Mouse (Mus musculus): ENCODE data around the gene Gadd45b. TPM values are rescaled to one million over a fixed set of nuclear protein-coding genes. Genes with fewer than 3 reads are reported as not detected.

Gene Gadd45b
- polyA plus RNA-seq, 1 experiment from 2014 or later = 21.3 TPM

DNA sequence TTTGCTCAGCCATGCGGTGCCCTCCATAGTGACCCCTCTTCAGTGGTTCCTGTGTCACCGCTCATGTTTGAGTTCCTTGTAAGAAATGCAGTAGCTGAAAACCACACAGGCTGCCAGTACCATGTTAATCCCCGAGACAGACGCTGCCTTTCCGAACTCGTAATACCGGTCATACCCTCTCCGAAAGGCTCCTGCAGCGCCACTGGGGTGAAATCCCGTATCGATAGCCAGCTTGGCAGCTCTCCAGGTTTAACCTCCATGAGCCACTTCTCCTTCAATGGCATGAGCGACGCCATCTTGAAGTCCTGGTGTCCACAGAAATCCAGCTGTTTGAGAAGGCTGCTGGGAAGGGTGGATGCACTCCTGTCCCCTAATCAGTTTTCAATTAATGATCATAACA is 24.5 kb downstream of the Gadd45b start:
- no peak for ATAC-seq (replicated peaks; ENCODE audit: insufficient number of reproducible peaks, low FRiP score, low TSS enrichment)
- no peak overlapping the region for H3K4me2 ChIP-seq
- 77% methylated on average over 13 of the region's 13 CpGs for WGBS (ENCODE audit: insufficient replicate concordance)
- H3K27ac ChIP-seq (ENCODE audit: low read depth, low read length) = peak overlapping the region; percentile 77
- H3K27me3 ChIP-seq (ENCODE audit: control insufficient read depth, insufficient read depth, low read length) = no peaks in the 10 kb centered on the region
- H3K4me3 ChIP-seq (ENCODE audit: low read depth, low read length) = no peak overlapping the region
- H3K9me3 ChIP-seq (replicated peaks; ENCODE audit: control insufficient read depth, low read length) = no peaks in the 10 kb centered on the region
- no peaks in the 10 kb centered on the region for H3K36me3 ChIP-seq (ENCODE audit: control insufficient read depth, insufficient read depth, low read length)
- H3K4me1 ChIP-seq (ENCODE audit: control insufficient read depth, insufficient read depth, low read length) = peaks cover 14% of the 10 kb centered on the region
- H3K9ac ChIP-seq (ENCODE audit: low read depth, low read length) = 0 out of 2 replicates have a peak overlapping the region, but pooled peaks have one; percentile 28

DNA sequence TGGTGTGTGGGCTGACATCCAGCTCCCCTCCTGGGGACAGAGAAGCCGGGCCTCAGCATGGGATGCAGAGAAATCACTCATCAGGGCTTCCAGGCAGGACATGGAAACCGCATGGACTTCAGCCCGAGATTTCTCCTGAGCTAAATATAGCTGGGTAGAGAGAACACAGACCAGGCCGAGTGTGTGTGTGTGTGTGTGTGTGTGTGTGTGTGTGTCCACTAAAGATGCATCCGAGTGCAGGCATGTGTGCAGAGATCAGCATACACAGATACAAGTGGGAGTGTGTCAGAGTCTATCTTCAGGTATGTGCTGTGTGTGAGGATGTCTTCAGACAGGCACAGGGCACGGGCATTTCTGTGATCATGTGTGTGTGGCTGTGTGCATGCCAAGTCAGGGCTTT is 25.0 kb downstream of the Gadd45b start:
- Histone ChIP-seq H3K4me3 (ENCODE audit: low read depth, low read length) (no peak overlapping the region), H3K27ac (ENCODE audit: low read depth, low read length) (peak overlapping the region; percentile 77), H3K4me2 (no peak overlapping the region), H3K4me1 (ENCODE audit: control insufficient read depth, insufficient read depth, low read length) (peaks cover 14% of the 10 kb centered on the region), H3K36me3 (ENCODE audit: control insufficient read depth, insufficient read depth, low read length) (no peaks in the 10 kb centered on the region), H3K9ac (ENCODE audit: low read depth, low read length) (0 out of 2 replicates have a peak overlapping the region, but pooled peaks have one; percentile 28), H3K9me3 (replicated peaks; ENCODE audit: control insufficient read depth, low read length) (no peaks in the 10 kb centered on the region), H3K27me3 (ENCODE audit: control insufficient read depth, insufficient read depth, low read length) (no peaks in the 10 kb centered on the region)
- no peak for ATAC-seq (replicated peaks; ENCODE audit: insufficient number of reproducible peaks, low FRiP score, low TSS enrichment)
- 35% methylated on average over 6 of the region's 6 CpGs for WGBS (ENCODE audit: insufficient replicate concordance)

DNA sequence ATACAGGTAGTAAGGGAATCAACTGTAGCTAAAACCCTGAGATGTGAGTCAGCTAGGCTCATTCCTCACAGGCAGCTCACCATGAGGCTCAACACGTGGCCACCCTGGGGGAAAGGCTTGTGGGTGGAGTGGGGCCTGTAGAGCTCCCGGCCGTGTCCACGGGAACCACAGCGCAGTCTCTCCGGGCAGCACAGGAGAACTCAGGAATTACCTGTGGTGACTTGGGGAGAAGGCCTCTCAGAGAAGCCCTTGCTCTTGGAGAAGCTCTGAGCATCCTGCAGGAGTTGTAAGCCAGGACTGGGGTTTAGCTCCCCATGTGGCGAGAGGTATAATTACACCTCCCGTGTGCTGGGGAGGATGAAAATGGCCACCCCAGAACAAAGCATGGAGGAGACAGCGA is 25.7 kb downstream of the Gadd45b start:
- Histone ChIP-seq H3K4me2 (0 out of 2 replicates have a peak overlapping the region, but pooled peaks have one; percentile 24), H3K9me3 (replicated peaks; ENCODE audit: control insufficient read depth, low read length) (no peaks in the 10 kb centered on the region), H3K4me3 (ENCODE audit: low read depth, low read length) (no peak overlapping the region), H3K36me3 (ENCODE audit: control insufficient read depth, insufficient read depth, low read length) (no peaks in the 10 kb centered on the region), H3K9ac (ENCODE audit: low read depth, low read length) (peak overlapping the region; percentile 44; the same call in 1 of the 2 replicates), H3K4me1 (ENCODE audit: control insufficient read depth, insufficient read depth, low read length) (peaks cover 12% of the 10 kb centered on the region), H3K27ac (ENCODE audit: low read depth, low read length) (peak overlapping the region; percentile 77), H3K27me3 (ENCODE audit: control insufficient read depth, insufficient read depth, low read length) (no peaks in the 10 kb centered on the region)
- ATAC-seq (replicated peaks; ENCODE audit: insufficient number of reproducible peaks, low FRiP score, low TSS enrichment) = no peak; the same call in 1 of the 2 replicates
- 20% methylated on average over 9 of the region's 9 CpGs for WGBS (ENCODE audit: insufficient replicate concordance)

DNA sequence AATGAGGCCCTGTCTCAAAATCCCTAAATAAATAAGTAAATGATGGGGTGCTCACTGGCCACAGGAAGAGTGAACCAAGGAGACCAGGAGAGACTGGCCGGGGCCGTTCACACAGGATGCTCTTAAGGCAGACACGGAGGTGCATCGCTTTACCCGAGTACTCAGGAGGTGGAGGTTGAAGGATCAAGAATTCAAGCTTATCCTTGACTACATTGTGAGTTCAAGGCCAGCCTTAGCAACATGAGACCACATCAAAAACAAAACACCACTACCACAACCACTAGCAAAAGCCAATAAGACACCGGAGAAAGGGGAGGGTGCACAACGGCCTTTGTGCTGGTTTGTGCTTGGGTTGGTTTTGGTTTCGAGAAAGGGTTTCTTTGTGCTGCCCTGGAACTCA is 26.5 kb downstream of the Gadd45b start:
- Histone ChIP-seq H3K36me3 (ENCODE audit: control insufficient read depth, insufficient read depth, low read length) (no peaks in the 10 kb centered on the region), H3K9me3 (replicated peaks; ENCODE audit: control insufficient read depth, low read length) (no peaks in the 10 kb centered on the region), H3K4me1 (ENCODE audit: control insufficient read depth, insufficient read depth, low read length) (peaks cover 19% of the 10 kb centered on the region), H3K27ac (ENCODE audit: low read depth, low read length) (no peak overlapping the region), H3K4me3 (ENCODE audit: low read depth, low read length) (no peak overlapping the region), H3K27me3 (ENCODE audit: control insufficient read depth, insufficient read depth, low read length) (no peaks in the 10 kb centered on the region), H3K9ac (ENCODE audit: low read depth, low read length) (no peak overlapping the region), H3K4me2 (no peak overlapping the region)
- 88% methylated on average over 8 of the region's 8 CpGs for WGBS (ENCODE audit: insufficient replicate concordance)
- ATAC-seq (replicated peaks; ENCODE audit: insufficient number of reproducible peaks, low FRiP score, low TSS enrichment) = no peak

DNA sequence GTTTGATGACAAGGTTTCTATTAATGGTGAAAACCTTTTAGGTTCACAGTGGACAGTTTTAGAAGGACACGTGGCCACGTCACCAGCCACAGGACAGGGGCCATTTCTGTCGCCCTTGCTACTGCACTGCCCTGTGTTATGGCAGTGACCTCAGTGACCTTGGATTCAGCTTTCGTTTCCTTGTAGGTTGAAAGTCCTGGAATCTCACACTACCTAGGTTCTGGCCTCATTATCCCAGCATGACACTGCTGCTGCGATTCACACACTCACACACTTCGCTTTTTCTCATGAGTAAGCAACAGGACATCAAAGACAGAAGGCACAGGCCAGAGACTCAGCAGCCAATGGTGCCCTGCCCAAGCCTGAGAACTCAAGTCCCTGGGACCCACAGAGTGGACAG is 27.0 kb downstream of the Gadd45b start:
- no peaks in the 10 kb centered on the region for H3K9me3 ChIP-seq (replicated peaks; ENCODE audit: control insufficient read depth, low read length)
- 62% methylated on average over 6 of the region's 6 CpGs for WGBS (ENCODE audit: insufficient replicate concordance)
- no peaks in the 10 kb centered on the region for H3K36me3 ChIP-seq (ENCODE audit: control insufficient read depth, insufficient read depth, low read length)
- no peak overlapping the region for H3K4me2 ChIP-seq
- ATAC-seq (replicated peaks; ENCODE audit: insufficient number of reproducible peaks, low FRiP score, low TSS enrichment) = no peak
- H3K9ac ChIP-seq (ENCODE audit: low read depth, low read length) = no peak overlapping the region
- H3K27ac ChIP-seq (ENCODE audit: low read depth, low read length) = no peak overlapping the region
- H3K4me3 ChIP-seq (ENCODE audit: low read depth, low read length) = no peak overlapping the region
- peaks cover 24% of the 10 kb centered on the region for H3K4me1 ChIP-seq (ENCODE audit: control insufficient read depth, insufficient read depth, low read length)
- H3K27me3 ChIP-seq (ENCODE audit: control insufficient read depth, insufficient read depth, low read length) = no peaks in the 10 kb centered on the region

DNA sequence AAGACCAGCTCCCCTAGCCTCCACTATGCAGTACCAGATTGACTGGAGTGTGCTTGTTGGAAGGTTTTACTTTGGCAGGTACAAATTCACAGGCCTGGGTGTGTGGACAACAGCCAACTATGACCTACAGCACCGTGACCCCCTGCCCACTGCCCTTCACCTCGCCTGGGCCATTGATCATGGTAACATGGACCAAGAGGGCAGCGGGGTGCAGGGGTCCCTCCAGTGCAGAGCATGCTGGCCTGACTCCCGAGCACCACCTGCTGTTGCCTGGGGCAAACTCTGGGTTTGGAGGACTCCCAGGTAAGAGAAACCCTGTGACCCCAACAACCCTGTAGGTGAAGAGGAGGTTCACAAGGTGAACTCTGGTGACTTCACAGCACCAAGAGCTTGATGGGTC is 27.9 kb downstream of the Gadd45b start:
- no peaks in the 10 kb centered on the region for H3K27me3 ChIP-seq (ENCODE audit: control insufficient read depth, insufficient read depth, low read length)
- no peak overlapping the region for H3K4me2 ChIP-seq
- no peaks in the 10 kb centered on the region for H3K9me3 ChIP-seq (replicated peaks; ENCODE audit: control insufficient read depth, low read length)
- H3K36me3 ChIP-seq (ENCODE audit: control insufficient read depth, insufficient read depth, low read length) = no peaks in the 10 kb centered on the region
- ATAC-seq (replicated peaks; ENCODE audit: insufficient number of reproducible peaks, low FRiP score, low TSS enrichment) = no peak
- peaks cover 28% of the 10 kb centered on the region for H3K4me1 ChIP-seq (ENCODE audit: control insufficient read depth, insufficient read depth, low read length)
- no peak overlapping the region for H3K9ac ChIP-seq (ENCODE audit: low read depth, low read length)
- no peak overlapping the region for H3K4me3 ChIP-seq (ENCODE audit: low read depth, low read length)
- no peak overlapping the region for H3K27ac ChIP-seq (ENCODE audit: low read depth, low read length)
- 54% methylated on average over 4 of the region's 4 CpGs for WGBS (ENCODE audit: insufficient replicate concordance)

DNA sequence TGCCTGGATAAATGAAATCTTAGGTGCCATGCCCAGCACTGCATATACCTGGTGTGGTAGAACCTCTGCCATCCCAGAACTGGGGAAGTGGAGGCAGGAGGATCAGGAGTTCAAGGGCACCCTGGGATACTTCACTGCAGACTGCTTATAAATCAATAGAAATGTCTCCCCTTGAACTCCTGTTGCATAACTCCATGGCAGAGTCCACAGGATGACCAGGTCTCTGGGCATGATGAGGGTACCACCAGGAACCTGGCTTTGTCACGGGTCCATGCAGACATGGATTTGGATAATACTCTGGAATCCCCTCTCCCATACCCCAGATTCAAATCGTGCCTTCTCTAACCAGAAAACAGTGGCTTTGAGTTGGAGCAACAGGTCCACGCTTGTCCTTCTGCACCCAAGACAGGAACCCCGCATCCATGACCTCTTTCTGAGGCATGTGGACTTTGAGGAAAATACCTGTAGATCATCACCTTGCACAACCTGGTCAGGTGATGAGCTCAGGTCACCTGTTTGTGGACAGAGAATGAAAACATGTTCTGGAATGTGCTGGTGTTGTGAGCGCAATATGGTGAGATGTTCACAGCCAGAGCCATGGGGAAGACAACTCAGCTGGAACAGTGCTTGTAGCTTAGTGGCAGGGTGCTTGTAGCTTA is 29.2 kb downstream of the Gadd45b start:
- 89% methylated on average over 5 of the region's 5 CpGs for WGBS (ENCODE audit: insufficient replicate concordance)
- Histone ChIP-seq H3K4me3 (ENCODE audit: low read depth, low read length) (no peak overlapping the region), H3K4me2 (no peak overlapping the region), H3K9me3 (replicated peaks; ENCODE audit: control insufficient read depth, low read length) (no peaks in the 10 kb centered on the region), H3K27ac (ENCODE audit: low read depth, low read length) (no peak overlapping the region), H3K4me1 (ENCODE audit: control insufficient read depth, insufficient read depth, low read length) (peaks cover 42% of the 10 kb centered on the region), H3K9ac (ENCODE audit: low read depth, low read length) (no peak overlapping the region), H3K36me3 (ENCODE audit: control insufficient read depth, insufficient read depth, low read length) (no peaks in the 10 kb centered on the region), H3K27me3 (ENCODE audit: control insufficient read depth, insufficient read depth, low read length) (no peaks in the 10 kb centered on the region)
- ATAC-seq (replicated peaks; ENCODE audit: insufficient number of reproducible peaks, low FRiP score, low TSS enrichment) = no peak

DNA sequence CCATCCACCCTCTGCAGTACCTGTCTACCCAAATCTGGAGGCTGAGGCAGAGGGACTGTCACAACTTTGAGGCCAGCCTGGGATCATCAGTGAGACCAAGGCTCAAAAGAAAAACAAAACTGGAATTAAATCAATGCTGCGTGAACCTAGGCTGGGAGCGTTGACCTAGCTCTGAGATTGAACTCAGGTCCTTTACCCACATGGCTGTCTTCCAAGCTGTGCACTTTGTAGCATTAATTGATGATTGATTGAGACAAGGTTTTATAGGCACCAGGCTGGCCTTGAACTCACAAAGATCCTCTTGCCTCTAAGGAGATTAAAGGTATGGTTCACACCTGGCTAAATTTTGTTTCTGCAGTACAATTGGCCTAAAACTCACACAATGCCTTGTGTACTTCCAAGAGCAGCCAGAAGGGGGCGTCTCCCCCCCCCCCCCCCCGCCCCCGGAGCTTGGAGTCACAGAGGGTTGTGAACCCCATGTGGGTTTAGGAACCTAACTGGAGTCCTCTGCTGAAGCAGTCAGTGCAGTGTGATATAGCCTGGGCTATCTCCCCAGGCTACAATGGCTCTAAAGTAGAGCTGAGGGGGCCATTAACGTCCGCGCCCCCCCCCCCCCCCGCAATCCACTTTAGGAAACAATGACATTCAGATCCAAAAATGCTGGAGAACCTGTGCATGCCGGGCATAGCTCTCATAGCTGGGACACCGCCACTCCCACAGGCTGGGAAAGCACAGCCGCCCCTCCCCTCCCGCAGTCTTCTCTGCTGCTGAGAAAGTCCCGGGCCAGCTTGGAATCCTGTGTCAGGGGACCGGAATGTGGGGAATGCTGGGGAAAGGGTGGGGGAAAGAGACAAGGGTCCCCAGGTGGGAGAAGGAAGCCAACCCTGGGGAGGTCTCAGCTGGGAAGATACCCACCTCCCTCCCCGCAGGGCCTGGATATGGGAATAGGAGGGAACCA is 31.0 kb downstream of the Gadd45b start:
- H3K4me3 ChIP-seq (ENCODE audit: low read depth, low read length) = no peak overlapping the region
- H3K4me2 ChIP-seq = peak overlapping the region; percentile 21; the same call in 1 of the 2 replicates
- H3K27ac ChIP-seq (ENCODE audit: low read depth, low read length) = peak overlapping the region; percentile 81
- no peaks in the 10 kb centered on the region for H3K27me3 ChIP-seq (ENCODE audit: control insufficient read depth, insufficient read depth, low read length)
- WGBS (ENCODE audit: insufficient replicate concordance) = 11% methylated on average over 16 of the region's 16 CpGs
- no peak overlapping the region; the same call in 1 of the 2 replicates for H3K9ac ChIP-seq (ENCODE audit: low read depth, low read length)
- no peaks in the 10 kb centered on the region for H3K9me3 ChIP-seq (replicated peaks; ENCODE audit: control insufficient read depth, low read length)
- ATAC-seq (replicated peaks; ENCODE audit: insufficient number of reproducible peaks, low FRiP score, low TSS enrichment) = no peak; the same call in 1 of the 2 replicates
- H3K4me1 ChIP-seq (ENCODE audit: control insufficient read depth, insufficient read depth, low read length) = peaks cover 35% of the 10 kb centered on the region
- H3K36me3 ChIP-seq (ENCODE audit: control insufficient read depth, insufficient read depth, low read length) = no peaks in the 10 kb centered on the region
